Mouse (Mus musculus): ENCODE results near the gene Dhx15. TPM values are rescaled to one million over a fixed set of nuclear protein-coding genes. Genes with fewer than 3 reads are reported as not detected.

The Dhx15 gene
- polyA plus RNA-seq, 1 experiment from 2014 or later = 162 TPM

GRCm38 (mm10) chr5:52168468-52168867, 21.8 kb downstream of the Dhx15 start:
- Histone ChIP-seq H3K27me3 (ENCODE audit: control insufficient read depth, insufficient read depth, low read depth, low read length) (no peaks in the 10 kb centered on the region), H3K27ac (ENCODE audit: low read length) (no peak overlapping the region), H3K4me3 (ENCODE audit: low read length) (no peak overlapping the region), H3K9me3 (ENCODE audit: control insufficient read depth, low read length) (no peaks in the 10 kb centered on the region), H3K9ac (ENCODE audit: low read length) (no peak overlapping the region), H3K36me3 (ENCODE audit: control insufficient read depth, insufficient read depth, low read length) (peaks cover 19% of the 10 kb centered on the region), H3K4me2 (ENCODE audit: low read depth, low read length) (no peak overlapping the region), H3K4me1 (replicated peaks; ENCODE audit: control insufficient read depth, insufficient read depth, low read length) (no peaks in the 10 kb centered on the region)
- no peak for ATAC-seq (ENCODE audit: low read depth)
- WGBS = 19% methylated on average over 2 of the region's 2 CpGs

- H3K9ac ChIP-seq (ENCODE audit: low read length) = no peak overlapping the region
- H3K27ac ChIP-seq (ENCODE audit: low read length) = no peak overlapping the region
- H3K9me3 ChIP-seq (ENCODE audit: control insufficient read depth, low read length) = no peaks in the 10 kb centered on the region
- WGBS = 91% methylated on average over 3 of the region's 3 CpGs
- no peaks in the 10 kb centered on the region for H3K4me1 ChIP-seq (replicated peaks; ENCODE audit: control insufficient read depth, insufficient read depth, low read length)
- no peak overlapping the region for H3K4me3 ChIP-seq (ENCODE audit: low read length)
- peaks cover 11% of the 10 kb centered on the region for H3K36me3 ChIP-seq (ENCODE audit: control insufficient read depth, insufficient read depth, low read length)
- ATAC-seq (ENCODE audit: low read depth) = no peak
- H3K4me2 ChIP-seq (ENCODE audit: low read depth, low read length) = no peak overlapping the region
- no peaks in the 10 kb centered on the region for H3K27me3 ChIP-seq (ENCODE audit: control insufficient read depth, insufficient read depth, low read depth, low read length)
Measured at GRCm38 (mm10) chr5:52149138-52149537, 41.2 kb downstream of the Dhx15 start.

GRCm38 (mm10) chr5:52147141-52147540, 43.2 kb downstream of the Dhx15 start:
- Histone ChIP-seq H3K4me2 (ENCODE audit: low read depth, low read length) (no peak overlapping the region), H3K36me3 (ENCODE audit: control insufficient read depth, insufficient read depth, low read length) (peaks cover 13% of the 10 kb centered on the region), H3K27ac (ENCODE audit: low read length) (no peak overlapping the region), H3K4me3 (ENCODE audit: low read length) (no peak overlapping the region), H3K9me3 (ENCODE audit: control insufficient read depth, low read length) (no peaks in the 10 kb centered on the region), H3K27me3 (ENCODE audit: control insufficient read depth, insufficient read depth, low read depth, low read length) (no peaks in the 10 kb centered on the region), H3K4me1 (replicated peaks; ENCODE audit: control insufficient read depth, insufficient read depth, low read length) (no peaks in the 10 kb centered on the region), H3K9ac (ENCODE audit: low read length) (no peak overlapping the region)
- WGBS = 59% methylated on average over 4 of the region's 4 CpGs
- ATAC-seq (ENCODE audit: low read depth) = no peak

- WGBS = 86% methylated on average over 6 of the region's 6 CpGs
- Histone ChIP-seq H3K27me3 (ENCODE audit: control insufficient read depth, insufficient read depth, low read depth, low read length) (no peaks in the 10 kb centered on the region), H3K4me1 (replicated peaks; ENCODE audit: control insufficient read depth, insufficient read depth, low read length) (no peaks in the 10 kb centered on the region), H3K36me3 (ENCODE audit: control insufficient read depth, insufficient read depth, low read length) (peaks cover 7% of the 10 kb centered on the region), H3K9me3 (ENCODE audit: control insufficient read depth, low read length) (no peaks in the 10 kb centered on the region), H3K4me2 (ENCODE audit: low read depth, low read length) (no peak overlapping the region), H3K4me3 (ENCODE audit: low read length) (no peak overlapping the region), H3K9ac (ENCODE audit: low read length) (no peak overlapping the region), H3K27ac (ENCODE audit: low read length) (no peak overlapping the region)
- ATAC-seq (ENCODE audit: low read depth) = no peak
Measured at GRCm38 (mm10) chr5:52145684-52146083, 44.6 kb downstream of the Dhx15 start.

- H3K9me3 ChIP-seq (ENCODE audit: control insufficient read depth, low read length) = no peaks in the 10 kb centered on the region
- no peak for ATAC-seq (ENCODE audit: low read depth)
- H3K36me3 ChIP-seq (ENCODE audit: control insufficient read depth, insufficient read depth, low read length) = peaks cover 4% of the 10 kb centered on the region
- no peaks in the 10 kb centered on the region for H3K27me3 ChIP-seq (ENCODE audit: control insufficient read depth, insufficient read depth, low read depth, low read length)
- 79% methylated on average over 9 of the region's 9 CpGs for WGBS
- H3K4me3 ChIP-seq (ENCODE audit: low read length) = no peak overlapping the region
- no peak overlapping the region for H3K4me2 ChIP-seq (ENCODE audit: low read depth, low read length)
- no peak overlapping the region for H3K27ac ChIP-seq (ENCODE audit: low read length)
- no peak overlapping the region for H3K9ac ChIP-seq (ENCODE audit: low read length)
- H3K4me1 ChIP-seq (replicated peaks; ENCODE audit: control insufficient read depth, insufficient read depth, low read length) = no peaks in the 10 kb centered on the region
Measured at GRCm38 (mm10) chr5:52141936-52142335, 48.4 kb downstream of the Dhx15 start.

- no peaks in the 10 kb centered on the region for H3K4me1 ChIP-seq (replicated peaks; ENCODE audit: control insufficient read depth, insufficient read depth, low read length)
- H3K4me2 ChIP-seq (ENCODE audit: low read depth, low read length) = no peak overlapping the region
- no peak overlapping the region for H3K27ac ChIP-seq (ENCODE audit: low read length)
- H3K36me3 ChIP-seq (ENCODE audit: control insufficient read depth, insufficient read depth, low read length) = peaks cover 4% of the 10 kb centered on the region; the same call in 1 of the 2 replicates
- no peak overlapping the region for H3K4me3 ChIP-seq (ENCODE audit: low read length)
- H3K27me3 ChIP-seq (ENCODE audit: control insufficient read depth, insufficient read depth, low read depth, low read length) = no peaks in the 10 kb centered on the region
- ATAC-seq (ENCODE audit: low read depth) = 0 out of 2 replicates have a peak, but pooled peaks have one; percentile 31
- WGBS = 73% methylated on average over 6 of the region's 6 CpGs
- H3K9me3 ChIP-seq (ENCODE audit: control insufficient read depth, low read length) = no peaks in the 10 kb centered on the region
- H3K9ac ChIP-seq (ENCODE audit: low read length) = no peak overlapping the region
Measured at GRCm38 (mm10) chr5:52138819-52139218, 51.5 kb downstream of the Dhx15 start.

- H3K9me3 ChIP-seq (ENCODE audit: control insufficient read depth, low read length) = no peaks in the 10 kb centered on the region
- H3K4me1 ChIP-seq (replicated peaks; ENCODE audit: control insufficient read depth, insufficient read depth, low read length) = no peaks in the 10 kb centered on the region
- H3K27ac ChIP-seq (ENCODE audit: low read length) = no peak overlapping the region
- no peak overlapping the region for H3K4me3 ChIP-seq (ENCODE audit: low read length)
- WGBS = 76% methylated on average over 11 of the region's 11 CpGs
- H3K36me3 ChIP-seq (ENCODE audit: control insufficient read depth, insufficient read depth, low read length) = peaks cover 2% of the 10 kb centered on the region; the same call in 1 of the 2 replicates
- ATAC-seq (ENCODE audit: low read depth) = no peak
- no peak overlapping the region for H3K4me2 ChIP-seq (ENCODE audit: low read depth, low read length)
- no peak overlapping the region for H3K9ac ChIP-seq (ENCODE audit: low read length)
- H3K27me3 ChIP-seq (ENCODE audit: control insufficient read depth, insufficient read depth, low read depth, low read length) = no peaks in the 10 kb centered on the region
Measured at GRCm38 (mm10) chr5:52138134-52138533, 52.2 kb downstream of the Dhx15 start.

GRCm38 (mm10) chr5:52135460-52136141, 54.7 kb downstream of the Dhx15 start:
- no peak overlapping the region for H3K4me2 ChIP-seq (ENCODE audit: low read depth, low read length)
- WGBS = 74% methylated on average over 16 of the region's 16 CpGs
- no peak overlapping the region for H3K9ac ChIP-seq (ENCODE audit: low read length)
- no peaks in the 10 kb centered on the region for H3K9me3 ChIP-seq (ENCODE audit: control insufficient read depth, low read length)
- no peak overlapping the region for H3K4me3 ChIP-seq (ENCODE audit: low read length)
- ATAC-seq (ENCODE audit: low read depth) = no peak
- no peak overlapping the region for H3K27ac ChIP-seq (ENCODE audit: low read length)
- no peaks in the 10 kb centered on the region for H3K4me1 ChIP-seq (replicated peaks; ENCODE audit: control insufficient read depth, insufficient read depth, low read length)
- H3K36me3 ChIP-seq (ENCODE audit: control insufficient read depth, insufficient read depth, low read length) = no peaks in the 10 kb centered on the region
- H3K27me3 ChIP-seq (ENCODE audit: control insufficient read depth, insufficient read depth, low read depth, low read length) = no peaks in the 10 kb centered on the region

- no peaks in the 10 kb centered on the region for H3K9me3 ChIP-seq (ENCODE audit: control insufficient read depth, low read length)
- ATAC-seq (ENCODE audit: low read depth) = no peak
- WGBS = 80% methylated on average over 7 of the region's 7 CpGs
Measured at GRCm38 (mm10) chr5:52132840-52133239, 57.5 kb downstream of the Dhx15 start.

More at GRCm38 (mm10) chr5:52132840-52133239, 57.5 kb downstream of the Dhx15 start:
- Histone ChIP-seq H3K27ac (ENCODE audit: low read length) (no peak overlapping the region), H3K9ac (ENCODE audit: low read length) (no peak overlapping the region), H3K36me3 (ENCODE audit: control insufficient read depth, insufficient read depth, low read length) (no peaks in the 10 kb centered on the region), H3K4me2 (ENCODE audit: low read depth, low read length) (no peak overlapping the region), H3K4me3 (ENCODE audit: low read length) (no peak overlapping the region), H3K27me3 (ENCODE audit: control insufficient read depth, insufficient read depth, low read depth, low read length) (no peaks in the 10 kb centered on the region), H3K4me1 (replicated peaks; ENCODE audit: control insufficient read depth, insufficient read depth, low read length) (no peaks in the 10 kb centered on the region)

Data from lung, embryonic 16.5 days (tissue).